Mouse (Mus musculus) heart, embryonic 14.5 days (tissue): ENCODE measurements around the gene Alppl2. TPM values are rescaled to one million over a fixed set of nuclear protein-coding genes. Genes with fewer than 3 reads are reported as not detected.

ENCODE experiments used
- ATAC-seq: fragments of 200-750 bp; cut with Nextera tagmentation; 2 replicates; pipeline ENCODE4 v1.8.0; 2017; ENCODE audit warnings: low read depth, moderate TSS enrichment; ENCODE audit not compliant: insufficient number of reproducible peaks, insufficient read depth, low FRiP score
- H3K27ac ChIP-seq, 2 experiments: fragments of 200-500 bp in 1 of 2; fragments of 300-500 bp in 1 of 2; sonication (generic) in 1 of 2; replicated peaks in 1 of 2; 2 replicates each; pipeline ENCODE4 v1.5.1; 2012 to 2014; ENCODE audit warnings: low read depth in 2 of 2, low read length in 2 of 2, control low read depth in 1 of 2, mild to moderate bottlenecking in 1 of 2, mixed read lengths in 1 of 2; ENCODE audit not compliant: control insufficient read depth in 1 of 2, insufficient read depth in 1 of 2
- H3K27me3 ChIP-seq: fragments of 300-500 bp; sonication (generic); 2 replicates; pipeline ENCODE4 v1.6.1; 2014; ENCODE audit warnings: mild to moderate bottlenecking, low read length, control low read depth; ENCODE audit not compliant: control insufficient read depth, insufficient read depth
- H3K36me3 ChIP-seq: fragments of 300-500 bp; sonication (generic); 2 replicates; pipeline ENCODE4 v1.6.1; 2014; ENCODE audit warnings: mild to moderate bottlenecking, control low read depth, low read length, mixed read lengths; ENCODE audit not compliant: control insufficient read depth, insufficient read depth
- H3K4me1 ChIP-seq, 2 experiments: fragments of 200-500 bp in 1 of 2; fragments of 300-500 bp in 1 of 2; sonication (generic) in 1 of 2; 2 replicates each; pipeline ENCODE4 v1.6.1; 2012 to 2014; ENCODE audit warnings: low read length in 2 of 2, control low read depth in 1 of 2, mixed read lengths in 1 of 2; ENCODE audit not compliant: control insufficient read depth in 2 of 2, insufficient read depth in 2 of 2
- H3K4me2 ChIP-seq: fragments of 300-500 bp; sonication (generic); 2 replicates; pipeline ENCODE4 v1.6.1; 2014; ENCODE audit warnings: mild to moderate bottlenecking, low read length
- H3K4me3 ChIP-seq, 2 experiments: fragments of 200-500 bp in 1 of 2; fragments of 300-500 bp in 1 of 2; sonication (generic) in 1 of 2; 2 replicates each; pipeline ENCODE4 v1.5.1; 2012 to 2014; ENCODE audit warnings: low read length in 2 of 2, mild to moderate bottlenecking in 2 of 2, control low read depth in 1 of 2, low read depth in 1 of 2, moderate library complexity in 1 of 2; ENCODE audit not compliant: control insufficient read depth in 1 of 2, insufficient read depth in 1 of 2
- H3K9ac ChIP-seq: fragments of 300-500 bp; sonication (generic); 2 replicates; pipeline ENCODE4 v1.6.1; 2014; ENCODE audit warnings: mild to moderate bottlenecking, low read length
- H3K9me3 ChIP-seq: fragments of 300-500 bp; sonication (generic); 2 replicates; pipeline ENCODE4 v1.6.1; 2016; ENCODE audit warnings: low read length, control low read depth; ENCODE audit not compliant: control insufficient read depth
- whole genome bisulfite sequencing: fragments of 180-500 bp; shearing (Covaris S2); extraction: QIAGEN DNeasy Blood & Tissue Kit; methylation state at CpG from one replicate; pipeline ENCODE4 v1.1.7; 2014; 5-methylcytosine and 5-hydroxymethylcytosine counted together
- polyA plus RNA-seq: library from polyadenylated mRNA; unstranded; fragments of >200 nt; fragmentation: Nextera tagmentation; extraction: Ambion mirVana; gene quantifications from 2 replicates; pipeline ENCODE4 v1.2.1, GENCODE M21; 2014

Gene Alppl2
- polyA plus RNA-seq, 1 experiment from 2014 or later, result not detected

DNA sequence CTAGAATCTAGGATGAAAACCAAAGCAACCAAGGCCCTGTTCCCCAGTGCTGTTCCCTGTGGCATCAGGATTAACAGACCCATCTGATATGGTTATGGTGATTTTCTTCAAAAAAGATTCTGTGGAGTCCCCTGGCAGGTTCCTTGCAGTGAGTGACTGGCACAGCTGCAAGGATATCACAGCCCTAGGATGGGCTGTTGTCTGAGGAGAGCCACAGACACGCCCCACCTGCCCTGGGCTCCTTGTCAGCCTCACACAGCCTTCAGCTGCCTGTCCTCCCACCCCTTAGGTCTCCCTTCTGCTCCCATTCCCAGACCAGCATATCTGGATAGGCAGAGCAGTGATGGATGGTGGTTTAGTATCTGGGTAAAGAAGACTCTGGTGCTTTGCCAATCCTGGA, 39.0 kb downstream of the Alppl2 start:
- Histone ChIP-seq H3K4me2 (no peak overlapping the region), H3K4me3 (no peak overlapping the region), H3K27me3 (no peaks in the 10 kb centered on the region), H3K36me3 (peaks cover 22% of the 10 kb centered on the region), H3K9ac (no peak overlapping the region), H3K4me1 (no peaks in the 10 kb centered on the region; a peak in 1 of 4 replicates), H3K27ac (no peak overlapping the region), H3K9me3 (no peaks in the 10 kb centered on the region)
- WGBS, result 83% methylated on average over 1 of the region's 1 CpGs
- ATAC-seq, result no peak

DNA sequence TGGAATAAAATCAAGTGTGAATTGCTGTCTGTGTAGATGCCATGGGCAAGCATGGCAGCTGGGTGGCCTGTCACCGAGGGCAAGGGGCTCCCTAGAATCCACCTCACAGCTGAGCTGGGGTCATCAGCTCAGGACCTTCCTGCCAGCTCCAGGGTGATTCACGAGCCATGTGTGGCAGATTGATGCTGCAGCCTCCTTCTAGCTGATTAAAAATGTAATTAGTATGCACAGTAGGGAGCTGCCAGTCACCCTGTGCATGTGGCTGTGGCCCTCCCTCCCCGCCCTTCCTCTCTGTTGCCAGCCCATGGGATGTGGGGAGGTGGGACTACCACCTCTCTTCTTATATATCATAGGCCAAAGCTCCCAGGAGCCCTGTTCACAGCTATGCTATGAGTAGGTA, 39.7 kb downstream of the Alppl2 start:
- Histone ChIP-seq H3K4me1 (no peaks in the 10 kb centered on the region; a peak in 1 of 4 replicates), H3K9ac (no peak overlapping the region), H3K27ac (no peak overlapping the region), H3K9me3 (no peaks in the 10 kb centered on the region), H3K4me3 (no peak overlapping the region), H3K36me3 (peaks cover 27% of the 10 kb centered on the region), H3K4me2 (no peak overlapping the region), H3K27me3 (no peaks in the 10 kb centered on the region)
- ATAC-seq, result no peak
- 86% methylated on average over 3 of the region's 3 CpGs for WGBS

DNA sequence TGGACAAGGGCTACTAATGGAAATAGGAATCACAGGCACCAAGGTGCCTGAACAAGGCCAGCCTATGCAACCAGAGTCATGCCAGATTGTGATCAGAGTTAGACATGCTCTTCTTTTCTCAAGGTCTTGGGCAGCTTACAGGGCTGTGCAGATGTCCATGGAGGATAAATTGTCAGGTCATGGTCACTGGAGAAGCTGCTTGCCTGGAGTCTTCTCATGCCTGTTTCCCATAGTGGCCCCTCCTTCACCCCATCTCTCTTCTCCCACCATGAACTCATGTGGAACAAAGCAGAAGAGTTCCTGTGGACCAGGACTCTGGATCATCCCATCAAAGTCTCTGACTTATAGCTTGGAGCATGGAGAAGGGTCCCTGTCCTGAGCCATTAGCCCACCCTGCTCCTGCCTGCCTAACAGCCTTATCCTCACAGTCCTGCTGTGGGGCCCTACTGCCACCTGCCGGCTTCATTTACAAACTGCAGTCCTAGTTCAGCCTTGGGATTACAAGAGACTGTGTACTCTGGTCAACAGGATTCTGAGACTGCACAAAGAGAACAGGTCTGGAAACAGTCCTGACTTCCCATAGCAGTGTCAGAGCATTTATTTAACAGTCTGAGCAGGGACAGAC, 47.8 kb downstream of the Alppl2 start:
- no peak overlapping the region for H3K27ac ChIP-seq
- WGBS, result 0% methylated on average over 1 of the region's 1 CpGs
- ATAC-seq, result peak; percentile 42; the same call in 1 of the 2 replicates
- H3K27me3 ChIP-seq, result no peaks in the 10 kb centered on the region
- H3K36me3 ChIP-seq, result peaks cover 15% of the 10 kb centered on the region; the same call in 1 of the 2 replicates
- H3K4me2 ChIP-seq, result no peak overlapping the region
- H3K4me3 ChIP-seq, result no peak overlapping the region
- no peaks in the 10 kb centered on the region for H3K9me3 ChIP-seq
- no peak overlapping the region for H3K9ac ChIP-seq
- peaks cover 7 to 11% of the 10 kb centered on the region in 2 experiments for H3K4me1 ChIP-seq

DNA sequence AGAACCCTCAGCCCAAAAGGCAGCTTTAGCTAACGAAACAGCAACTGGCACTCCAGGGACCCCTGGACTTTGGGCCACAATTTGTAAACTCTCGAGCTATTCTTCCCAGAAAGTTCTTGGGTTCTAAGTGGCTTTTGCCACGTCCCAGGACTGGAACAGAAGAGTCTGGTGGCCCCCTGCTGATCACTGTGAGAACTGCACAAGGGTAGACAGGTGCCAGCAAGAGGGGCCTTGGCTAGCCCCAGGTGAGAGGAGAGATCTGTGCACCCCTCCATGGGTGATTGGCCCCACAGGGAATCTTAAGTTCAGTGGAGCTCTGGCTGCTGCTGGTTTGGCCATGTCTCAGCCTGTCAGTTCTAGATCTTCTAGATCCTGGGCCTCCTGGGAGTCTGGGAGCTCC, 48.6 kb downstream of the Alppl2 start:
- no peak overlapping the region for H3K9ac ChIP-seq
- ATAC-seq, result no peak
- no peaks in the 10 kb centered on the region for H3K9me3 ChIP-seq
- H3K4me2 ChIP-seq, result no peak overlapping the region
- peaks cover 11 to 15% of the 10 kb centered on the region in 2 experiments for H3K4me1 ChIP-seq
- 17% methylated on average over 3 of the region's 3 CpGs for WGBS
- H3K36me3 ChIP-seq, result peaks cover 14% of the 10 kb centered on the region; the same call in 1 of the 2 replicates
- H3K4me3 ChIP-seq, result no peak overlapping the region
- H3K27me3 ChIP-seq, result no peaks in the 10 kb centered on the region
- H3K27ac ChIP-seq, result no peak overlapping the region

DNA sequence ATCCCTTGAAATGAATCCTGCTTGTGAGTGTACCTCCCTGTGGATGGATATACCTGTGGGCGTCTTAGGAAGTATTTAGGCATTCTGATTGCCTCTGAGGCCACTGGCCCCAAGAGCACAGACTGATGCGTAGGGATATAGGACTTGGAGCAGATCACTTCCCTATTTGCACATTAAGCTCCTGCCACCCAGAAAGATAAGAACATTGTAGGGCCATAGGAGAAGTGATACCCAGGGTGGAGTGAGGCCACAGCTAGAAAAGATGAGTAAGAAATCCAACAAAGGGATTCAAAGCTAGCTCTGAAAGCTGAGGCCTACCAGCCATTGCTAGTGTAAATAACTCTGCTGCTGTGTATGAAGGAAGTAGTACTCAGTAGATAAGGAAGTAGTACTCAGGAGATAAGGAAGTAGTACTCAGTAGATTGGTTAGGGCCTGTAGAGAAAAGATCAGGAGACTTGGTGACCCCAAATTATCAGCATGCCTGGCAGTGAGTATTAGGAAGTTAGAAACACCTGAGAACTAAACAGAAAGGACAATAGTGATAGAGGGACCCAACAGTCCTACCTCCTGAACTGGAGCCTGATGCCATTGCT, 51.2 kb downstream of the Alppl2 start:
- H3K36me3 ChIP-seq, result no peaks in the 10 kb centered on the region

More for the DNA sequence above, 51.2 kb downstream of the Alppl2 start:
- Histone ChIP-seq H3K4me3 (no peak overlapping the region), H3K4me2 (no peak overlapping the region), H3K27me3 (no peaks in the 10 kb centered on the region), H3K27ac (no peak overlapping the region), H3K9ac (no peak overlapping the region), H3K9me3 (no peaks in the 10 kb centered on the region), H3K4me1 (peaks cover 19 to 29% of the 10 kb centered on the region in 2 experiments)
- no peak for ATAC-seq
- WGBS, result 81% methylated on average over 2 of the region's 2 CpGs

Other genes starting within 250 kb of the Alppl2 start
- gene Alpi, start 11.7 kb upstream of the Alppl2 start, polyA plus RNA-seq, result not detected in 2 replicates
- gene Akp3, start 35.0 kb upstream of the Alppl2 start, polyA plus RNA-seq, result not detected in 2 replicates
- gene Ecel1, start 66.6 kb upstream of the Alppl2 start, polyA plus RNA-seq, result 0.08 and 1.7 TPM in 2 replicates
- gene Prss56, start 93.4 kb upstream of the Alppl2 start, polyA plus RNA-seq, result 0.09 TPM in 1 of 2 replicates, not detected in the other
- 0.08 TPM in 1 of 2 replicates, not detected in the other for gene Chrnd, start 100.7 kb upstream of the Alppl2 start, polyA plus RNA-seq
- gene Chrng, start 114.7 kb upstream of the Alppl2 start, polyA plus RNA-seq, result 1.5 and 1.6 TPM in 2 replicates
- gene Eif4e2, start 124.0 kb upstream of the Alppl2 start, polyA plus RNA-seq, result 101 TPM in 2 replicates
- 0.11 TPM in 1 of 2 replicates, not detected in the other for gene Efhd1, start 174.4 kb upstream of the Alppl2 start, polyA plus RNA-seq
- gene Gigyf2, start 237.1 kb upstream of the Alppl2 start, polyA plus RNA-seq, result 29.3 and 30.4 TPM in 2 replicates